Mouse (Mus musculus) ZHBTc4 (cell line): ENCODE measurements at regions not wholly inside any gene's neighbourhood (a gene's known extent, or its start where the extent isn't known, plus 50 kb on each side); places are given as distances from the start of the nearest gene placed in this dataset.

ENCODE experiments used
- DNase-seq: peaks from one replicate; pipeline ENCODE4 v3.0.0-alpha.2; 2011; ENCODE audit warnings: low read depth, low spot score

GRCm38 (mm10) chr8:44094818-44095217 lies 385.0 kb upstream of the Adam34 start:
- DNase-seq: no peak

GRCm38 (mm10) chr8:44093491-44093890 lies 383.6 kb upstream of the Adam34 start:
- no peak for DNase-seq

- DNase-seq: no peak
Observed at GRCm38 (mm10) chr8:44082057-44082456, 372.2 kb upstream of the Adam34 start.

GRCm38 (mm10) chr8:44058846-44059245 lies 349.0 kb upstream of the Adam34 start:
- DNase-seq: no peak

GRCm38 (mm10) chr8:44042572-44043355 lies 332.9 kb upstream of the Adam34 start:
- DNase-seq: no peak

GRCm38 (mm10) chr8:44034211-44034610 lies 324.4 kb upstream of the Adam34 start:
- no peak for DNase-seq

- DNase-seq: no peak
Observed at GRCm38 (mm10) chr8:44031376-44031775, 321.5 kb upstream of the Adam34 start.

- no peak for DNase-seq
Observed at GRCm38 (mm10) chr8:44030972-44031371, 321.1 kb upstream of the Adam34 start.

- DNase-seq: no peak
Observed at GRCm38 (mm10) chr8:44027738-44028137, 317.9 kb upstream of the Adam34 start.

GRCm38 (mm10) chr8:44025926-44026325 lies 316.1 kb upstream of the Adam34 start:
- peak; percentile 55 for DNase-seq

- no peak for DNase-seq
Observed at GRCm38 (mm10) chr8:44024028-44024427, 314.2 kb upstream of the Adam34 start.
